Mouse (Mus musculus): Measurements from ENCODE around the gene Olfr52. TPM values are rescaled to one million over a fixed set of nuclear protein-coding genes. Genes with fewer than 3 reads are reported as not detected.
"Not testable (repeated sequence)": the region's sequence is repeated elsewhere in the genome, so short reads cannot be mapped to it uniquely, and the experiment has no call there.

The Olfr52 gene
- polyA plus RNA-seq (2015; fragmentation: Nextera tagmentation; extraction: Ambion mirVana) = not detected in 2 replicates

GRCm38 (mm10) chr2:86185583-86185982 lies at the start of gene Olfr52:
Gene Olfr52, minus strand, starts transcription at chr2:86185683.
- H3K9ac ChIP-seq (replicated peaks) = no peak within 1 kb of the TSS
- H3K4me2 ChIP-seq (replicated peaks) = no peak within 1 kb of the TSS
- H3K4me3 ChIP-seq (replicated peaks) = no peak within 1 kb of the TSS
- no peaks in the 10 kb centered on the region for H3K9me3 ChIP-seq
- H3K27ac ChIP-seq = no peak within 1 kb of the TSS
- no peaks in the 10 kb centered on the region for H3K4me1 ChIP-seq (replicated peaks)
- H3K36me3 ChIP-seq = no peaks in the 10 kb centered on the region
- ATAC-seq = no peak
- H3K27me3 ChIP-seq = no peaks in the 10 kb centered on the region

DNA sequence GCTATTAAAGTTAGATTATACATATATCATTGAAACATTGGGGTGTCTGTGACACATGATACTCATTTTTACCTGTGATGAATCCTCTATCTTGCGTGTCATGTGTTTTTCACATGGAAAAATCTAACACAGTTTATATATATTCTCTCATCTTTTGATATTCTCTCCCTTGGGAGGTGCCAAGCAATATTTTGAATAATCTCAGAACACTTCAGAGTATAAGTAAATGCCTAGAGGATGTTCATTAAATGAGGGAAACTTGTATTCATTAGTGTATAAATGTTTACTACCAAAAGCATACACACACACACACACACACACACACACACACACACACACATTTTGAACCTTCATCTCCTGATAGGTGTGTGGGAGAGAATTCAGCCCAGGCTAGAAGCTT lies 45.8 kb upstream of the Olfr52 start, which contains the start of gene Olfr1047:
Gene Olfr1047 (minus strand): TSS at position 101 of the 400 bp plus-strand sequence.
- Histone ChIP-seq H3K4me3 (replicated peaks) (no peak within 1 kb of the TSS), H3K4me2 (replicated peaks) (no peak within 1 kb of the TSS), H3K9ac (replicated peaks) (no peak within 1 kb of the TSS), H3K9me3 (no peaks in the 10 kb centered on the region), H3K36me3 (no peaks in the 10 kb centered on the region), H3K4me1 (replicated peaks) (no peaks in the 10 kb centered on the region), H3K27me3 (no peaks in the 10 kb centered on the region), H3K27ac (no peak within 1 kb of the TSS)
- ATAC-seq = no peak
- WGBS = 94% methylated on average over 1 of the region's 1 CpGs

- H3K9me3 ChIP-seq = no peaks in the 10 kb centered on the region
- no peak within 1 kb of the TSS for H3K9ac ChIP-seq (replicated peaks)
- no peak within 1 kb of the TSS for H3K27ac ChIP-seq
- no peak for ATAC-seq
- no peaks in the 10 kb centered on the region for H3K36me3 ChIP-seq
- H3K4me1 ChIP-seq (replicated peaks) = no peaks in the 10 kb centered on the region
- H3K4me3 ChIP-seq (replicated peaks) = no peak within 1 kb of the TSS
- WGBS = 70% methylated on average over 2 of the region's 2 CpGs
- no peaks in the 10 kb centered on the region for H3K27me3 ChIP-seq
- H3K4me2 ChIP-seq (replicated peaks) = no peak within 1 kb of the TSS
These were observed 33.7 kb upstream of the Olfr52 start, which contains the start of gene Olfr1046 for GRCm38 (mm10) chr2:86219214-86219613. Gene Olfr1046, minus strand, starts transcription at chr2:86219314.

DNA sequence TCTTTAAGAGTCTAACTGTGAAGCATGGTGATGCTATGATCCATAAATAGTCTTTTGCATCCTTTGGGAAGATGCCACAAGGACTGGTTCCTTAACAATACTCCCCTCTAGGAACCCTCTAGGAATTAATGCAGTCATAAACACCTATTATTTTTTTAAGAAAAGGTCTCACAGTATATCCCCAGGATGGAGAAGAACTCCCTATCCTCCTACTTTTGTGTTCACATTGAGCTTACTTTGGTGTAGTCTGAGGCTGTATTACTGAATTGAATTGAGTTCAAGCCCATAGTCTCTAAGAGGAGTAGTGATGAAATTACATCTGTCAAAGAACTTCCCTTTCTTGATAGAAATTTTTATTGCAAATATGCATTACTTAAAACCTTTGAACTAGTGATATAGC lies 17.4 kb upstream of the Olfr52 start, which contains the start of gene Olfr1045:
Gene Olfr1045 (minus strand): TSS at position 101 of the 400 bp plus-strand sequence.
- H3K36me3 ChIP-seq = no peaks in the 10 kb centered on the region
- H3K4me3 ChIP-seq (replicated peaks) = no peak within 1 kb of the TSS
- H3K27ac ChIP-seq = no peak within 1 kb of the TSS
- no peak within 1 kb of the TSS for H3K9ac ChIP-seq (replicated peaks)
- no peaks in the 10 kb centered on the region for H3K4me1 ChIP-seq (replicated peaks)
- no peaks in the 10 kb centered on the region for H3K9me3 ChIP-seq
- no peaks in the 10 kb centered on the region for H3K27me3 ChIP-seq
- ATAC-seq = no peak
- no peak within 1 kb of the TSS for H3K4me2 ChIP-seq (replicated peaks)

DNA sequence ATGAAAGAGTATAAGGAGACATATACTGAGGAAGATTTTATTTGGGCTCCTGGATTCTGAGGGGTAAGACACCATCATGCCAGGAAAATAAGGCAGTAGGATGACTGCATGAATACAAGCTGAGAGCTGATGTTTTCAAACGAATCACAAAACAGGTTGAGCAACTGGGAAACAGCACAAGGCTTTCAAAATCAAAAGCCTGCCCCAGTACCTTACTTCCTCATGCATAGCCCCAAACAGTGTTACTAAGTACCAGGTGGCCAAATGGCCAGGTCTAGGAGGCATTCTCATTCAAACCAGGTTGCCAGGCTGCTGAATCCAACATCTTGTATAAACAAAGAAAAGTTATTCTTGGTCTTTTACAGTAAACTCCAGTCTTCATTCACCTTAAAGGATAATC lies 10.4 kb upstream of the Olfr52 start:
- ATAC-seq = no peak
- Histone ChIP-seq H3K27ac (no peak overlapping the region), H3K4me1 (replicated peaks) (no peaks in the 10 kb centered on the region), H3K4me2 (replicated peaks) (no peak overlapping the region), H3K9ac (replicated peaks) (no peak overlapping the region), H3K4me3 (replicated peaks) (no peak overlapping the region), H3K36me3 (no peaks in the 10 kb centered on the region), H3K27me3 (no peaks in the 10 kb centered on the region), H3K9me3 (no peaks in the 10 kb centered on the region)
- 54% methylated on average over 1 of the region's 1 CpGs for WGBS

- 82% methylated on average over 3 of the region's 3 CpGs for WGBS
- Histone ChIP-seq H3K27ac (no peak overlapping the region), H3K9me3 (no peaks in the 10 kb centered on the region), H3K27me3 (no peaks in the 10 kb centered on the region), H3K4me1 (replicated peaks) (no peaks in the 10 kb centered on the region), H3K9ac (replicated peaks) (no peak overlapping the region), H3K4me2 (replicated peaks) (no peak overlapping the region), H3K36me3 (no peaks in the 10 kb centered on the region), H3K4me3 (replicated peaks) (no peak overlapping the region)
- ATAC-seq = no peak
These were observed 5.5 kb downstream of the Olfr52 start for GRCm38 (mm10) chr2:86179950-86180349.

- Histone ChIP-seq H3K36me3 (no peaks in the 10 kb centered on the region), H3K4me1 (replicated peaks) (no peaks in the 10 kb centered on the region), H3K9ac (replicated peaks) (no peak within 1 kb of the TSS), H3K27ac (no peak within 1 kb of the TSS), H3K4me3 (replicated peaks) (no peak within 1 kb of the TSS), H3K27me3 (no peaks in the 10 kb centered on the region), H3K4me2 (replicated peaks) (no peak within 1 kb of the TSS), H3K9me3 (no peaks in the 10 kb centered on the region)
- ATAC-seq = no peak
These were observed 7.8 kb downstream of the Olfr52 start, which contains the start of gene Olfr1044 for GRCm38 (mm10) chr2:86177720-86178119. Gene Olfr1044, minus strand, starts transcription at chr2:86177820.

DNA sequence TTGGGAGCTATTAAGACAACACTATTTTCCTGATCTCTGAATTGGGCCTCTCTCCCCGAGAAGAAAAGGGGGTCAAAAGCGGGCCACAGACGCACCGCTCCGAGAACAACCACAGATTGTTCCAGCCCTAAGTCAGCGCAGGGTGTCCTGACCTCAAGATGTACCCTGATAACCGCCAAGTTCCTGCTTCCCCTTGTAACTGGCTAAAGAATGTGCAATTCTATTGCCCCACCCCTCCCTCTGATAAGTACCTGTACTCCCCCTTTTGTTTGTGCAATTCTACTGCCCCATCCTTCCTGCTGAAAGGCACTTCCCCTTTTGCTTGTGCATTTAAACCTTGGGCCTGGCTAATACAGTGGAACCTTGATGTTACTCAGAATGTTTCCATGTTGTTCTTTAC lies 10.1 kb downstream of the Olfr52 start:
- not testable (repeated sequence) for ATAC-seq; H3K4me3 ChIP-seq (replicated peaks); H3K4me1 ChIP-seq (replicated peaks); H3K9ac ChIP-seq (replicated peaks); H3K9me3 ChIP-seq; H3K4me2 ChIP-seq (replicated peaks); H3K36me3 ChIP-seq; H3K27me3 ChIP-seq; H3K27ac ChIP-seq
- 84% methylated on average over 7 of the region's 7 CpGs for WGBS

- H3K4me2 ChIP-seq (replicated peaks) = no peak within 1 kb of the TSS
- no peak within 1 kb of the TSS for H3K9ac ChIP-seq (replicated peaks)
- no peaks in the 10 kb centered on the region for H3K36me3 ChIP-seq
- ATAC-seq = no peak
- no peak within 1 kb of the TSS for H3K4me3 ChIP-seq (replicated peaks)
- no peaks in the 10 kb centered on the region for H3K9me3 ChIP-seq
- H3K4me1 ChIP-seq (replicated peaks) = no peaks in the 10 kb centered on the region
- H3K27ac ChIP-seq = no peak within 1 kb of the TSS
- 92% methylated on average over 2 of the region's 2 CpGs for WGBS
- no peaks in the 10 kb centered on the region for H3K27me3 ChIP-seq
These were observed 18.1 kb downstream of the Olfr52 start, which contains the start of gene Olfr1043 for GRCm38 (mm10) chr2:86167422-86167821. Gene Olfr1043, minus strand, starts transcription at chr2:86167522.

DNA sequence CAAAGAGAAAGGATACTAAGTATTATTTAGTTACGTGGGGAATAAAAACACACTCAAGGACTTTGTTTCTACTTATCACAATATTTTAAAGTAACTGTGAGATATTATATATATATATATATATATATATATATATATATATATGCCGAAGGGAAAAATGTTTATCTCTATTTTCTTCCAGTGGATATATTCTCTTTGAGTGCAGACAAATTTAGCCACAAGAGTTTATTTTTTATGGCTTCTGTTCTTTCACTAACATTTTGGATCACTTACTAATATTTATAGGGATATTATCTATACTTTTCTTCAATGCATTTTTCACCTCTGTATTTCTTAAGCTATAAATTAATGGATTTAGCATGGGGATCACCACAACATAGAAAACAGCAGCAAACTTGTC lies 23.7 kb downstream of the Olfr52 start, which contains the start of gene Olfr1042:
Gene Olfr1042 (minus strand): TSS at position 101 of the 400 bp plus-strand sequence.
- Histone ChIP-seq H3K27me3 (no peaks in the 10 kb centered on the region), H3K36me3 (no peaks in the 10 kb centered on the region), H3K4me2 (replicated peaks) (no peak within 1 kb of the TSS), H3K4me3 (replicated peaks) (no peak within 1 kb of the TSS), H3K27ac (no peak within 1 kb of the TSS), H3K4me1 (replicated peaks) (no peaks in the 10 kb centered on the region), H3K9ac (replicated peaks) (no peak within 1 kb of the TSS), H3K9me3 (no peaks in the 10 kb centered on the region)
- 89% methylated on average over 2 of the region's 2 CpGs for WGBS
- ATAC-seq = no peak

GRCm38 (mm10) chr2:86146632-86147031 lies 38.9 kb downstream of the Olfr52 start, which contains the start of gene Olfr1040:
Gene Olfr1040, minus strand, starts transcription at chr2:86146732.
- no peak within 1 kb of the TSS for H3K4me2 ChIP-seq (replicated peaks)
- no peak within 1 kb of the TSS for H3K27ac ChIP-seq
- H3K4me1 ChIP-seq (replicated peaks) = no peaks in the 10 kb centered on the region
- no peaks in the 10 kb centered on the region for H3K27me3 ChIP-seq
- no peaks in the 10 kb centered on the region for H3K9me3 ChIP-seq
- WGBS = 89% methylated on average over 1 of the region's 1 CpGs
- H3K36me3 ChIP-seq = no peaks in the 10 kb centered on the region
- ATAC-seq = no peak
- H3K9ac ChIP-seq (replicated peaks) = no peak within 1 kb of the TSS
- no peak within 1 kb of the TSS for H3K4me3 ChIP-seq (replicated peaks)

DNA sequence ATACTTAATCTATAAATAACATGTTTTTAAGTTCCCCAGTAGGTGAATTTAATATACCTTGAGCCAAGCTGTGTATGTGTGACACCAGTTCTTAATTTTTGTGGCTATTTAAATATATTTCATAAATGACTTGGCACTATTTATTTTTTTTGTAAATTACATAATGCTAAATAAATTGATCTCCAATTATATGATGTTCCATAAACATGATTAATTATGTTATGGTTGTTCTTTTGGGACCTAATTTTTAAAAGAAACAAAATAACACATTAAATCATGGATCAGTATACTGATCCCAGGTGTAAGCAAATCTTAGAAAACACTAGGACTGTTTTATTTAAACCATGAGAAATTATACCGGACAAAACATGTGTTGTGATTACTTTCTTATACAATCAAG lies 49.7 kb downstream of the Olfr52 start, which contains the start of gene Olfr1039:
Gene Olfr1039 (minus strand): TSS at position 101 of the 400 bp plus-strand sequence.
- Histone ChIP-seq H3K9ac (replicated peaks) (no peak within 1 kb of the TSS), H3K4me1 (replicated peaks) (no peaks in the 10 kb centered on the region), H3K27ac (no peak within 1 kb of the TSS), H3K4me3 (replicated peaks) (no peak within 1 kb of the TSS), H3K4me2 (replicated peaks) (no peak within 1 kb of the TSS), H3K9me3 (no peaks in the 10 kb centered on the region), H3K36me3 (no peaks in the 10 kb centered on the region), H3K27me3 (no peaks in the 10 kb centered on the region)
- WGBS = 95% methylated on average over 1 of the region's 1 CpGs
- no peak for ATAC-seq

Data from midbrain, embryonic 13.5 days (tissue).